Mouse (Mus musculus): ENCODE results near the gene Ets2.

- TF ChIP-seq CTCF (IDR thresholded peaks at IDR 0.05; ENCODE audit: low read depth) (no peak), EP300 (IDR thresholded peaks at IDR 0.05; ENCODE audit: low read depth) (no peak)
Measured at GRCm38 (mm10) chr16:95703958-95704357, 2.1 kb downstream of the Ets2 start.
